Mouse (Mus musculus): ENCODE measurements around the gene Cyp26a1. TPM values are rescaled to one million over a fixed set of nuclear protein-coding genes. Genes with fewer than 3 reads are reported as not detected.

Gene Cyp26a1
- polyA plus RNA-seq, 1 experiment, result not detected

- H3K4me3 ChIP-seq (ENCODE audit: insufficient read depth, low read length), result no peak overlapping the region
- no peak overlapping the region for H3K27ac ChIP-seq (ENCODE audit: insufficient read depth, low read length)
- TF ChIP-seq POLR2A (IDR thresholded peaks at IDR 0.05; ENCODE audit: low read depth, low read length) (no peak), CTCF (IDR thresholded peaks at IDR 0.05; ENCODE audit: borderline replicate concordance, insufficient read depth, low read length) (no peak)
- no peaks in the 10 kb centered on the region for H3K4me1 ChIP-seq (ENCODE audit: control insufficient read depth, insufficient read depth, low read length)
Measured at GRCm38 (mm10) chr19:37719166-37719565, 21.6 kb downstream of the Cyp26a1 start.

DNA sequence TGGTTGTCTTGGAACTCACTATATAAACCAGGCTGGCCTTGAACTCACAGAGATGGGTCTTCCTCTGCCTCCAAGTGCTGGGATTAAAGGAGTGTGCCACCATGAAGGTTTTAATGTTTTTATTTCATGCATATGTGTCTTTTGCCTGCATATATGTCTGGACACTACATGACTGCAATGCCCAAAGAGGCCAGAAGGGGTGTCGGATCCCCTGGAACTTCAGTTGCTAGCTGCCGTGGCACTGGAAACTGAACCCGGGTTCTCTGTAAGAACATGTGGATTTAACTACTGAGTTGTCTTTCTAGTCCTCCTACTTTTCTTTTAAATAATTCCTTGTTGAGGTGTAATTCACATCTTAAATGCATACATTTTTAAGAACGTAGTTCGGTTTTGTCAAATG lies 27.0 kb downstream of the Cyp26a1 start:
- no peak overlapping the region for H3K27ac ChIP-seq (ENCODE audit: insufficient read depth, low read length)
- TF ChIP-seq POLR2A (IDR thresholded peaks at IDR 0.05; ENCODE audit: low read depth, low read length) (no peak), CTCF (IDR thresholded peaks at IDR 0.05; ENCODE audit: borderline replicate concordance, insufficient read depth, low read length) (no peak)
- H3K4me3 ChIP-seq (ENCODE audit: insufficient read depth, low read length), result no peak overlapping the region
- no peaks in the 10 kb centered on the region for H3K4me1 ChIP-seq (ENCODE audit: control insufficient read depth, insufficient read depth, low read length)

DNA sequence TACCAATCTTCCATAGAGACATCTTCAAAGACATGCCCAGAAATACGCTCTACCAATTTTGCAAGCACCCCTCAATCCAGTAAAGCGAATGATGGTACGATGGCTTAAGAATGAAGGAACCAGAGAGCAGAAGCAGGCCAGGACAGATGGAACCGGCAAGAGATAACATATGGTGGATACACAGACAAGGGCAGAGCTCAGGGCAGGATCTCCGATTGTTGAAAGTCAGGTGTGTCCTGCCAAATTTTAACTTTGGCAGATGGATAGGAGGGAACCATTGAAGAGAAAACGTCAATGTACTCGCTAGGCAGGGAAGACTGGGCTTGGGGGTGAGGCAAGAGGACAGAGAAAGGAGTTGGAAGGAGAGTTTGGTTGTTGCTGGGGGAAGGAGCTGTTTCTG lies 29.0 kb downstream of the Cyp26a1 start:
- no peak overlapping the region for H3K4me3 ChIP-seq (ENCODE audit: insufficient read depth, low read length)
- no peak overlapping the region for H3K27ac ChIP-seq (ENCODE audit: insufficient read depth, low read length)
- TF ChIP-seq POLR2A (IDR thresholded peaks at IDR 0.05; ENCODE audit: low read depth, low read length) (no peak), CTCF (IDR thresholded peaks at IDR 0.05; ENCODE audit: borderline replicate concordance, insufficient read depth, low read length) (no peak)
- H3K4me1 ChIP-seq (ENCODE audit: control insufficient read depth, insufficient read depth, low read length), result no peaks in the 10 kb centered on the region

GRCm38 (mm10) chr19:37727366-37727765 lies 29.8 kb downstream of the Cyp26a1 start:
- H3K27ac ChIP-seq (ENCODE audit: insufficient read depth, low read length), result no peak overlapping the region
- no peak for TF ChIP-seq CTCF (IDR thresholded peaks at IDR 0.05; ENCODE audit: borderline replicate concordance, insufficient read depth, low read length)
- TF ChIP-seq POLR2A (IDR thresholded peaks at IDR 0.05; ENCODE audit: low read depth, low read length), result no peak
- no peaks in the 10 kb centered on the region for H3K4me1 ChIP-seq (ENCODE audit: control insufficient read depth, insufficient read depth, low read length)
- H3K4me3 ChIP-seq (ENCODE audit: insufficient read depth, low read length), result no peak overlapping the region

- no peak overlapping the region for H3K4me3 ChIP-seq (ENCODE audit: insufficient read depth, low read length)
- no peak for TF ChIP-seq POLR2A (IDR thresholded peaks at IDR 0.05; ENCODE audit: low read depth, low read length)
- TF ChIP-seq CTCF (IDR thresholded peaks at IDR 0.05; ENCODE audit: borderline replicate concordance, insufficient read depth, low read length), result no peak
- no peak overlapping the region for H3K27ac ChIP-seq (ENCODE audit: insufficient read depth, low read length)
- H3K4me1 ChIP-seq (ENCODE audit: control insufficient read depth, insufficient read depth, low read length), result no peaks in the 10 kb centered on the region
Measured at GRCm38 (mm10) chr19:37735426-37735825, 37.8 kb downstream of the Cyp26a1 start.

DNA sequence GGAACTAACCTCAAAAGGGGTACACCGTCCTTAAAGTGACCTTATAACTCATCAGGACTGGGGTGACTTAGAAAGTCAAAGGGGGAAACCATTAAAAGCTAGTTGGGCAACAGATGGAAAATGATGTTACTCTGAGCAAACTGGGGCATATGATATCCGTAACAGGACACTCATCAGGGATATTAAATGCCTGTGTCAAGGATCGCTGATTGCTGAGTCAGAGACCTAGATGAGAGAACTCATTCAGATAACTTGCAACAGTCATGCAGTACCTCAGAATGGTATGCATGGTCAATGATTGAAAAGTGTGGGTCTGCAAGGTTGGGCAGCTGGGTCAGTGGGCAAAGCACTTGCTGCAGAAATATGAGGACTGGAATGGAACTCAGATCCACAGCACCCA lies 41.0 kb downstream of the Cyp26a1 start:
- H3K27ac ChIP-seq (ENCODE audit: insufficient read depth, low read length), result no peak overlapping the region
- H3K4me3 ChIP-seq (ENCODE audit: insufficient read depth, low read length), result no peak overlapping the region
- H3K4me1 ChIP-seq (ENCODE audit: control insufficient read depth, insufficient read depth, low read length), result no peaks in the 10 kb centered on the region
- TF ChIP-seq CTCF (IDR thresholded peaks at IDR 0.05; ENCODE audit: borderline replicate concordance, insufficient read depth, low read length) (no peak), POLR2A (IDR thresholded peaks at IDR 0.05; ENCODE audit: low read depth, low read length) (no peak)

DNA sequence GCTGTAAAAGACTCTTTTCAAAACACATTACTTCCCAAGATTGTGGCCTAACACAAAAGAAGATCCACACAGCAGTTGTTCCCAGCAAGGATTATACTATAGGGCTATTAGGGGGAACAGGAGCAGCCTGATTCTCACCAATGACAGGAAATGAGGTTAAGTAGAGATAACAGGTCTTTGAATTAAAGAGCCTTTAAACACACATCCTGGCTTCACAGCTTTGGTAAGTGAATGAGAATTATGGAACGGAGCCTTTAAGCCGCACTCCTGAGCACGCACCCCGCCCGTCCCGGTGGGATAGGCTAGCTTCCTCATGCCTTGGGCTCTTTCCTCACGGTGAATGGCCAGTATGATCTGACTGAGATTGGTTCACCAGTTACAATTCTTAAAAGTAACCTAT lies 42.4 kb downstream of the Cyp26a1 start:
- Histone ChIP-seq H3K4me1 (ENCODE audit: control insufficient read depth, insufficient read depth, low read length) (no peaks in the 10 kb centered on the region), H3K27ac (ENCODE audit: insufficient read depth, low read length) (no peak overlapping the region), H3K4me3 (ENCODE audit: insufficient read depth, low read length) (no peak overlapping the region)
- TF ChIP-seq POLR2A (IDR thresholded peaks at IDR 0.05; ENCODE audit: low read depth, low read length) (no peak), CTCF (IDR thresholded peaks at IDR 0.05; ENCODE audit: borderline replicate concordance, insufficient read depth, low read length) (no peak)

Other genes with a start within 250 kb of the Cyp26a1 start
- gene Exoc6, start 147.4 kb upstream of the Cyp26a1 start, polyA plus RNA-seq (2011; ENCODE audit: insufficient read length, low read depth, missing spikeins), result 2.5 and 3.2 TPM in 2 replicates
- not detected in 2 replicates for gene Cyp26c1, start 12.2 kb upstream of the Cyp26a1 start, polyA plus RNA-seq (2011; ENCODE audit: insufficient read length, low read depth, missing spikeins)

Measured in embryonic fibroblast, embryonic 13.5 days (primary cell).